Mouse (Mus musculus) embryonic fibroblast, embryonic 13.5 days (primary cell): ENCODE measurements around the gene Clcn1.

Experiments used
- CTCF ChIP-seq: IDR thresholded peaks from 2 replicates; pipeline ENCODE4 v1.5.1; 2011; ENCODE audit warnings: mild to moderate bottlenecking, control low read depth, low read length, moderate library complexity, borderline replicate concordance; ENCODE audit not compliant: insufficient read depth
- POLR2A ChIP-seq: IDR thresholded peaks from 2 replicates; pipeline ENCODE4 v1.6.1; 2011; ENCODE audit warnings: low read depth, mild to moderate bottlenecking, control low read depth, low read length, moderate library complexity

GRCm38 (mm10) chr6:42330946-42331345, 44.5 kb downstream of the Clcn1 start:
- TF ChIP-seq CTCF (no peak), POLR2A (no peak)
